In genomic region chr19:6243226-6243625, GRCm38 (mm10) we compare ENCODE assay signal across 17 mouse cellular contexts. TPM values are rescaled to one million over a fixed set of nuclear protein-coding genes. Genes with fewer than 3 reads are reported as not detected.
DNase-seq lines count a peak whose midpoint lies in the region; ATAC-seq and TF ChIP-seq lines count a peak whose summit lies in the region.
"Had no signal": no experiment of that assay in that cellular context is flagged by ENCODE, and none has a peak within 500 bp of the region (broad histone marks: within the 10 kb centered on the region; RNA-seq: fewer than 3 reads in every experiment).

No protein-coding gene starts in this region.

- no peaks in the 10 kb centered on the region for H3K27me3 ChIP-seq in erythroblast, embryonic 14.5 days (ENCODE audit: control insufficient read depth)
- no peaks in the 10 kb centered on the region for H3K27me3 ChIP-seq in lung, embryonic 15.5 days
- no peaks in the 10 kb centered on the region for H3K27me3 ChIP-seq in lung, postnatal 0 days (replicated peaks; ENCODE audit: insufficient read depth, low read length)
- no peaks in the 10 kb centered on the region for H3K27me3 ChIP-seq in forebrain, embryonic 15.5 days
- no peaks in the 10 kb centered on the region for H3K27me3 ChIP-seq in liver, embryonic 15.5 days

- H3K36me3 ChIP-seq in erythroblast, embryonic 14.5 days (ENCODE audit: control insufficient read depth): peaks cover 52% of the 10 kb centered on the region
- H3K36me3 ChIP-seq in lung, embryonic 15.5 days: peaks cover 38% of the 10 kb centered on the region
- peaks cover 22% of the 10 kb centered on the region for H3K36me3 ChIP-seq in lung, postnatal 0 days (ENCODE audit: insufficient read depth, low read length)
- H3K36me3 ChIP-seq in forebrain, embryonic 15.5 days: peaks cover 34% of the 10 kb centered on the region
- H3K36me3 ChIP-seq in liver, embryonic 15.5 days (replicated peaks): peaks cover 39% of the 10 kb centered on the region

- H3K9ac ChIP-seq in lung, embryonic 15.5 days: no peak overlapping the region
- H3K9ac ChIP-seq in lung, postnatal 0 days (replicated peaks; ENCODE audit: low read depth): no peak overlapping the region
- peak overlapping the region; percentile 1; the same call in 1 of the 2 replicates for H3K9ac ChIP-seq in forebrain, embryonic 15.5 days (replicated peaks)
- peak overlapping the region; percentile 84 for H3K9ac ChIP-seq in liver, embryonic 15.5 days

- H3K4me1 ChIP-seq in erythroblast, embryonic 14.5 days (ENCODE audit: control insufficient read depth): peaks cover 51% of the 10 kb centered on the region
- H3K4me1 ChIP-seq in lung, embryonic 15.5 days: peaks cover 17% of the 10 kb centered on the region
- H3K4me1 ChIP-seq in lung, postnatal 0 days (ENCODE audit: insufficient read depth, low read depth, low read length): peaks cover 4% of the 10 kb centered on the region; the same call in 1 of the 2 replicates
- H3K4me1 ChIP-seq in forebrain, embryonic 15.5 days: peaks cover 19% of the 10 kb centered on the region
- peaks cover 45% of the 10 kb centered on the region for H3K4me1 ChIP-seq in liver, embryonic 15.5 days (replicated peaks)

- no peak for TF ChIP-seq CTCF in lung, postnatal 0 days (IDR thresholded peaks at IDR 0.05)

- peak overlapping the region; percentile 73 for H3K4me3 ChIP-seq in erythroblast, embryonic 14.5 days (replicated peaks)
- peak overlapping the region; percentile 74; the same call in 1 of the 2 replicates for H3K4me3 ChIP-seq in lung, embryonic 15.5 days
- H3K4me3 ChIP-seq in lung, postnatal 0 days (ENCODE audit: low read depth, low read length): no peak overlapping the region
- no peak overlapping the region for H3K4me3 ChIP-seq in forebrain, embryonic 15.5 days
- H3K4me3 ChIP-seq in liver, embryonic 15.5 days (replicated peaks): no peak overlapping the region

- H3K4me2 ChIP-seq in lung, embryonic 15.5 days: peak overlapping the region; percentile 89
- H3K4me2 ChIP-seq in lung, postnatal 0 days (replicated peaks; ENCODE audit: low read depth, low read length): no peak overlapping the region
- no peak overlapping the region for H3K4me2 ChIP-seq in forebrain, embryonic 15.5 days (replicated peaks)
- H3K4me2 ChIP-seq in liver, embryonic 15.5 days: peak overlapping the region; percentile 77

- no peak for TF ChIP-seq EP300 in lung, postnatal 0 days (IDR thresholded peaks at IDR 0.05)

- ATAC-seq in erythroblast, adult 5-6 weeks (replicated peaks; ENCODE audit: low FRiP score, poor library complexity, severe bottlenecking): no peak
- no peak for ATAC-seq in lung, embryonic 15.5 days (ENCODE audit: borderline replicate concordance, extremely low read depth, low FRiP score, low TSS enrichment)
- no peak for ATAC-seq in lung, postnatal 0 days
- no peak for ATAC-seq in forebrain, embryonic 15.5 days (replicated peaks)
- no peak for ATAC-seq in liver, embryonic 15.5 days (ENCODE audit: insufficient read depth)
- no peak for ATAC-seq in megakaryocyte progenitor cell, adult 5-6 weeks (replicated peaks; ENCODE audit: poor library complexity)

- no peak overlapping the region for H3K27ac ChIP-seq in lung, embryonic 15.5 days
- H3K27ac ChIP-seq in lung, postnatal 0 days (ENCODE audit: low read length): no peak overlapping the region
- H3K27ac ChIP-seq in forebrain, embryonic 15.5 days (replicated peaks): no peak overlapping the region
- peak overlapping the region; percentile 93; the same call in 1 of the 2 replicates for H3K27ac ChIP-seq in liver, embryonic 15.5 days (replicated peaks)
- H3K27ac ChIP-seq: hindbrain, embryonic 14.5 days had no signal

- DNase-seq in lung, postnatal 0 days (ENCODE audit: low spot score): no peak
- DNase-seq in left cerebral cortex, postnatal 14 days (ENCODE audit: low spot score in 2 of 2): no peak
- DNase-seq: adrenal gland, adult 8-10 months; heart, adult 18-20 months; right cerebral cortex, adult 18-20 months; thymus, postnatal 25 days had no signal

- intact Hi-C loops in left cerebral cortex, postnatal 14 days (cut with DNase I): no loop called here

- H3K9me3 ChIP-seq in erythroblast, embryonic 14.5 days (ENCODE audit: control insufficient read depth, low read length): peaks cover 5% of the 10 kb centered on the region
- H3K9me3 ChIP-seq in lung, embryonic 15.5 days: no peaks in the 10 kb centered on the region
- no peaks in the 10 kb centered on the region for H3K9me3 ChIP-seq in lung, postnatal 0 days (ENCODE audit: low read length)
- no peaks in the 10 kb centered on the region for H3K9me3 ChIP-seq in forebrain, embryonic 15.5 days
- H3K9me3 ChIP-seq in liver, embryonic 15.5 days (replicated peaks): no peaks in the 10 kb centered on the region

- WGBS in lung, embryonic 15.5 days: 63% methylated on average over 5 of the region's 5 CpGs
- WGBS in lung, postnatal 0 days: 75% methylated on average over 5 of the region's 5 CpGs
- WGBS in forebrain, embryonic 15.5 days: 86% methylated on average over 5 of the region's 5 CpGs
- 73% methylated on average over 5 of the region's 5 CpGs for WGBS in liver, embryonic 15.5 days (ENCODE audit: insufficient replicate concordance)

RNA-seq across cellular contexts. Expression of gene Atg2a, which starts 1.8 kb away (rescaled TPM):
- 5.6 and 6.0 TPM in 2 replicates for polyA plus RNA-seq in erythroblast, embryonic 14.5 days (2012)
- total RNA-seq in erythroblast, adult 5-6 weeks (2015; ENCODE audit: low replicate concordance): 32.4 and 33.4 TPM in 2 replicates
- 32.2 and 39.0 TPM in 2 replicates for total RNA-seq in erythroblast, adult 5-6 weeks (2017; ENCODE audit: low replicate concordance)
- 8.9 and 9.3 TPM in 2 replicates for polyA plus RNA-seq in lung, embryonic 15.5 days (2015; fragmentation: Nextera tagmentation; extraction: Ambion mirVana)
- 5.1 and 5.9 TPM in 2 replicates for polyA plus RNA-seq in lung, postnatal 0 days (2015; fragmentation: Nextera tagmentation; extraction: Ambion mirVana)
- polyA plus RNA-seq in forebrain, embryonic 15.5 days (2015; fragmentation: Nextera tagmentation; extraction: Ambion mirVana): 9.7 and 10.1 TPM in 2 replicates
- polyA plus RNA-seq in liver, embryonic 15.5 days (2015; fragmentation: Nextera tagmentation; extraction: Ambion mirVana): 4.7 and 5.8 TPM in 2 replicates
- 9.2 and 9.4 TPM in 2 replicates for total RNA-seq in megakaryocyte progenitor cell, adult 5-6 weeks (2015)
- total RNA-seq in megakaryocyte progenitor cell, adult 5-6 weeks (2017): 6.4 and 8.1 TPM in 2 replicates
- 10 to 100 TPM; 37.8 to 38.5 TPM for total RNA-seq in left cerebral cortex, postnatal 14 days (2021)

RNA-seq across cellular contexts. Expression of gene Ppp2r5b, which starts 7.6 kb away (rescaled TPM):
- polyA plus RNA-seq in erythroblast, embryonic 14.5 days (2012): 2.8 and 3.0 TPM in 2 replicates
- total RNA-seq in erythroblast, adult 5-6 weeks (2015; ENCODE audit: low replicate concordance): 45.5 and 51.0 TPM in 2 replicates
- 117 and 295 TPM in 2 replicates for total RNA-seq in erythroblast, adult 5-6 weeks (2017; ENCODE audit: low replicate concordance)
- polyA plus RNA-seq in lung, embryonic 15.5 days (2015; fragmentation: Nextera tagmentation; extraction: Ambion mirVana): 17.1 and 19.2 TPM in 2 replicates
- 20.2 and 21.6 TPM in 2 replicates for polyA plus RNA-seq in lung, postnatal 0 days (2015; fragmentation: Nextera tagmentation; extraction: Ambion mirVana)
- 95.5 and 98.5 TPM in 2 replicates for polyA plus RNA-seq in forebrain, embryonic 15.5 days (2015; fragmentation: Nextera tagmentation; extraction: Ambion mirVana)
- 3.3 and 5.0 TPM in 2 replicates for polyA plus RNA-seq in liver, embryonic 15.5 days (2015; fragmentation: Nextera tagmentation; extraction: Ambion mirVana)
- total RNA-seq in megakaryocyte progenitor cell, adult 5-6 weeks (2015): 2.8 TPM in 2 replicates
- 2.3 and 3.1 TPM in 2 replicates for total RNA-seq in megakaryocyte progenitor cell, adult 5-6 weeks (2017)
- total RNA-seq in left cerebral cortex, postnatal 14 days (2021): 100 to 1,000 TPM; 187 to 194 TPM

RNA-seq across cellular contexts. Expression of gene Gpha2, which starts 17.0 kb away (rescaled TPM):
- not detected in 2 replicates for polyA plus RNA-seq in erythroblast, embryonic 14.5 days (2012)
- total RNA-seq in erythroblast, adult 5-6 weeks (2015; ENCODE audit: low replicate concordance): not detected in 2 replicates
- total RNA-seq in erythroblast, adult 5-6 weeks (2017; ENCODE audit: low replicate concordance): not detected in 2 replicates
- polyA plus RNA-seq in lung, embryonic 15.5 days (2015; fragmentation: Nextera tagmentation; extraction: Ambion mirVana): 0.48 TPM in 1 of 2 replicates, not detected in the other
- polyA plus RNA-seq in lung, postnatal 0 days (2015; fragmentation: Nextera tagmentation; extraction: Ambion mirVana): 0.49 and 0.55 TPM in 2 replicates
- not detected in 2 replicates for polyA plus RNA-seq in forebrain, embryonic 15.5 days (2015; fragmentation: Nextera tagmentation; extraction: Ambion mirVana)
- polyA plus RNA-seq in liver, embryonic 15.5 days (2015; fragmentation: Nextera tagmentation; extraction: Ambion mirVana): 0.15 and 0.28 TPM in 2 replicates
- not detected in 2 replicates for total RNA-seq in megakaryocyte progenitor cell, adult 5-6 weeks (2015)
- total RNA-seq in megakaryocyte progenitor cell, adult 5-6 weeks (2017): not detected in 2 replicates
- total RNA-seq in left cerebral cortex, postnatal 14 days (2021): not detected
- total RNA-seq: heart, adult 18-20 months had no signal
- polyA plus RNA-seq: hindbrain, embryonic 14.5 days; liver, adult 2 months; neural tube, embryonic 14.5 days had no signal

RNA-seq across cellular contexts. Expression of gene Ehd1, which starts 33.3 kb away (rescaled TPM):
- polyA plus RNA-seq in erythroblast, embryonic 14.5 days (2012): 31.6 and 32.9 TPM in 2 replicates
- 12.7 and 13.2 TPM in 2 replicates for total RNA-seq in erythroblast, adult 5-6 weeks (2015; ENCODE audit: low replicate concordance)
- 25.8 and 25.9 TPM in 2 replicates for total RNA-seq in erythroblast, adult 5-6 weeks (2017; ENCODE audit: low replicate concordance)
- 66.7 and 76.1 TPM in 2 replicates for polyA plus RNA-seq in lung, embryonic 15.5 days (2015; fragmentation: Nextera tagmentation; extraction: Ambion mirVana)
- 115 and 119 TPM in 2 replicates for polyA plus RNA-seq in lung, postnatal 0 days (2015; fragmentation: Nextera tagmentation; extraction: Ambion mirVana)
- polyA plus RNA-seq in forebrain, embryonic 15.5 days (2015; fragmentation: Nextera tagmentation; extraction: Ambion mirVana): 88.1 TPM in 2 replicates
- polyA plus RNA-seq in liver, embryonic 15.5 days (2015; fragmentation: Nextera tagmentation; extraction: Ambion mirVana): 64.0 and 69.3 TPM in 2 replicates
- total RNA-seq in megakaryocyte progenitor cell, adult 5-6 weeks (2015): 11.8 and 14.4 TPM in 2 replicates
- total RNA-seq in megakaryocyte progenitor cell, adult 5-6 weeks (2017): 39.4 and 40.9 TPM in 2 replicates
- total RNA-seq in left cerebral cortex, postnatal 14 days (2021): 10 to 100 TPM; 44.2 to 51.7 TPM

RNA-seq across cellular contexts. Expression of gene Majin, which starts 59.0 kb away (rescaled TPM):
- polyA plus RNA-seq in erythroblast, embryonic 14.5 days (2012): not detected in 2 replicates
- not detected in 2 replicates for total RNA-seq in erythroblast, adult 5-6 weeks (2015; ENCODE audit: low replicate concordance)
- total RNA-seq in erythroblast, adult 5-6 weeks (2017; ENCODE audit: low replicate concordance): not detected in 2 replicates
- not detected in 2 replicates for polyA plus RNA-seq in lung, embryonic 15.5 days (2015; fragmentation: Nextera tagmentation; extraction: Ambion mirVana)
- 0.10 TPM in 1 of 2 replicates, not detected in the other for polyA plus RNA-seq in lung, postnatal 0 days (2015; fragmentation: Nextera tagmentation; extraction: Ambion mirVana)
- not detected in 2 replicates for polyA plus RNA-seq in forebrain, embryonic 15.5 days (2015; fragmentation: Nextera tagmentation; extraction: Ambion mirVana)
- not detected in 2 replicates for polyA plus RNA-seq in liver, embryonic 15.5 days (2015; fragmentation: Nextera tagmentation; extraction: Ambion mirVana)
- not detected in 2 replicates for total RNA-seq in megakaryocyte progenitor cell, adult 5-6 weeks (2015)
- total RNA-seq in megakaryocyte progenitor cell, adult 5-6 weeks (2017): not detected in 2 replicates
- total RNA-seq in left cerebral cortex, postnatal 14 days (2021): under 1 TPM; 0.27 to 0.40 TPM
- total RNA-seq: heart, adult 18-20 months; liver, adult 2 months had no signal
- polyA plus RNA-seq: embryonic facial prominence, embryonic 11.5 days; hindbrain, embryonic 14.5 days; kidney, embryonic 16.5 days; liver, adult 2 months had no signal

Comparison
In these comparisons a context has a peak if more than half of its experiments do, and no peak if none do; other contexts are left out.
1. H3K4me3 ChIP-seq: peak in erythroblast, embryonic 14.5 days (single experiment) and lung, embryonic 15.5 days (single experiment); none in lung, postnatal 0 days (single experiment), forebrain, embryonic 15.5 days (single experiment) and liver, embryonic 15.5 days (single experiment).
2. H3K4me2 ChIP-seq: peak in lung, embryonic 15.5 days (single experiment) and liver, embryonic 15.5 days (single experiment); none in lung, postnatal 0 days (single experiment) and forebrain, embryonic 15.5 days (single experiment).
3. H3K9ac ChIP-seq: peak in forebrain, embryonic 15.5 days (single experiment) and liver, embryonic 15.5 days (single experiment); none in lung, embryonic 15.5 days (single experiment) and lung, postnatal 0 days (single experiment).